In genomic region chrX:42139882-42140281, GRCm38 (mm10) we compare ENCODE assay signal across 13 mouse cellular contexts. TPM values are rescaled to one million over a fixed set of nuclear protein-coding genes. Genes with fewer than 3 reads are reported as not detected.
DNase-seq lines count a peak whose midpoint lies in the region; ATAC-seq lines count a peak whose summit lies in the region.
"Had no signal": no experiment of that assay in that cellular context is flagged by ENCODE, and none has a peak within 500 bp of the region (broad histone marks: within the 10 kb centered on the region; RNA-seq: fewer than 3 reads in every experiment).

No protein-coding gene starts in this region.

- H3K4me3 ChIP-seq in heart, embryonic 14.5 days (ENCODE audit: control insufficient read depth in 1 of 2, insufficient read depth in 1 of 2, low read depth in 1 of 2, low read length in 2 of 2): no peak overlapping the region
- H3K4me3 ChIP-seq in lung, embryonic 16.5 days (ENCODE audit: low read length): no peak overlapping the region
- H3K4me3 ChIP-seq: embryonic facial prominence, embryonic 15.5 days; kidney, embryonic 15.5 days had no signal

- peaks cover 3 to 5% of the 10 kb centered on the region in 2 experiments; a peak in 3 of 4 replicates for H3K4me1 ChIP-seq in heart, embryonic 14.5 days (ENCODE audit: control insufficient read depth in 2 of 2, insufficient read depth in 2 of 2, low read length in 2 of 2)
- H3K4me1 ChIP-seq in lung, embryonic 16.5 days (replicated peaks; ENCODE audit: control insufficient read depth, insufficient read depth, low read length): peaks cover 4% of the 10 kb centered on the region; the same call in 1 of the 2 replicates
- H3K4me1 ChIP-seq: embryonic facial prominence, embryonic 15.5 days; kidney, embryonic 15.5 days had no signal

- WGBS in heart, embryonic 14.5 days: 21% methylated on average over 9 of the region's 9 CpGs
- 22% methylated on average over 9 of the region's 9 CpGs for WGBS in lung, embryonic 16.5 days

- no peaks in the 10 kb centered on the region for H3K27me3 ChIP-seq in heart, embryonic 14.5 days (ENCODE audit: control insufficient read depth, insufficient read depth, low read length)
- H3K27me3 ChIP-seq in lung, embryonic 16.5 days (ENCODE audit: control insufficient read depth, insufficient read depth, low read depth, low read length): no peaks in the 10 kb centered on the region
- H3K27me3 ChIP-seq: CH12.LX; embryonic facial prominence, embryonic 15.5 days; kidney, embryonic 15.5 days had no signal

- no peaks in the 10 kb centered on the region for H3K36me3 ChIP-seq in heart, embryonic 14.5 days (ENCODE audit: control insufficient read depth, insufficient read depth, low read length)
- no peaks in the 10 kb centered on the region for H3K36me3 ChIP-seq in lung, embryonic 16.5 days (ENCODE audit: control insufficient read depth, insufficient read depth, low read length)
- H3K36me3 ChIP-seq: embryonic facial prominence, embryonic 15.5 days; kidney, embryonic 15.5 days had no signal

- DNase-seq in heart, adult 11 months: no peak
- DNase-seq in 3134 (ENCODE audit: extremely low read depth, insufficient read length, low spot score) (peak; percentile 9), ZHBTc4 (ENCODE audit: low read depth, low spot score) (peak; percentile 26)
- no peak for DNase-seq in cerebellum, adult 18-20 months
- no peak for DNase-seq in left cerebral cortex, postnatal 14 days (ENCODE audit: low spot score in 2 of 2)
- no peak for DNase-seq in left cerebral cortex, adult 11 months (ENCODE audit: low spot score)
- DNase-seq: cerebellum, adult 8-10 months; thymus, postnatal 36 days had no signal

- intact Hi-C loops in left cerebral cortex, postnatal 14 days (cut with DNase I): no loop called here

- H3K27ac ChIP-seq in heart, embryonic 14.5 days (replicated peaks in 1 of 2; ENCODE audit: control insufficient read depth in 1 of 2, insufficient read depth in 1 of 2, low read depth in 2 of 2, low read length in 2 of 2): peak overlapping the region; percentile 72 to 83
- H3K27ac ChIP-seq in lung, embryonic 16.5 days (ENCODE audit: low read length): peak overlapping the region; percentile 60
- H3K27ac ChIP-seq: embryonic facial prominence, embryonic 15.5 days; kidney, embryonic 15.5 days had no signal

- H3K4me2 ChIP-seq in heart, embryonic 14.5 days (ENCODE audit: low read length): no peak overlapping the region
- H3K4me2 ChIP-seq in lung, embryonic 16.5 days (ENCODE audit: low read depth, low read length): no peak overlapping the region
- H3K4me2 ChIP-seq: embryonic facial prominence, embryonic 15.5 days; kidney, embryonic 15.5 days had no signal

- ATAC-seq in heart, embryonic 14.5 days (ENCODE audit: insufficient number of reproducible peaks, insufficient read depth, low FRiP score, low read depth): peak; percentile 76
- ATAC-seq in lung, embryonic 16.5 days (ENCODE audit: low read depth): peak; percentile 94

- H3K9ac ChIP-seq in heart, embryonic 14.5 days (ENCODE audit: low read length): no peak overlapping the region
- H3K9ac ChIP-seq in lung, embryonic 16.5 days (ENCODE audit: low read length): no peak overlapping the region
- H3K9ac ChIP-seq: embryonic facial prominence, embryonic 15.5 days; kidney, embryonic 15.5 days had no signal

- no peaks in the 10 kb centered on the region for H3K9me3 ChIP-seq in heart, embryonic 14.5 days (ENCODE audit: control insufficient read depth, low read length)
- H3K9me3 ChIP-seq in lung, embryonic 16.5 days (ENCODE audit: control insufficient read depth, low read length): no peaks in the 10 kb centered on the region
- H3K9me3 ChIP-seq: embryonic facial prominence, embryonic 15.5 days; kidney, embryonic 15.5 days had no signal

RNA-seq across cellular contexts. Expression of gene Stag2, which starts 9.2 kb away (rescaled TPM):
- 39.4 and 42.9 TPM in 2 replicates for polyA plus RNA-seq in heart, embryonic 14.5 days (2014; fragmentation: Nextera tagmentation; extraction: Ambion mirVana)
- polyA plus RNA-seq in lung, embryonic 16.5 days (2015; fragmentation: Nextera tagmentation; extraction: Ambion mirVana): 54.6 and 55.0 TPM in 2 replicates
- total RNA-seq in left cerebral cortex, postnatal 14 days (2021): 10 to 100 TPM; 47.7 to 52.3 TPM

Comparison
In these comparisons a context has a peak if more than half of its experiments do, and no peak if none do; other contexts are left out.
1. DNase-seq: peak in 3134 (single experiment) and ZHBTc4 (single experiment); none in heart, adult 11 months (single experiment), cerebellum, adult 18-20 months (0 of 2), left cerebral cortex, postnatal 14 days (0 of 2) and left cerebral cortex, adult 11 months (single experiment).